ENCODE assay signal across 14 mouse cellular contexts in genomic region chr11:119146140-119146539, GRCm38 (mm10).
A peak's percentile ranks its signal among the peaks of the same experiment; 100 is the strongest.
DNase-seq lines count a peak whose midpoint lies in the region; ATAC-seq and TF ChIP-seq lines count a peak whose summit lies in the region.
"Had no signal": no experiment of that assay in that cellular context is flagged by ENCODE, and none has a peak within 500 bp of the region (broad histone marks: within the 10 kb centered on the region; RNA-seq: fewer than 3 reads in every experiment).

No protein-coding gene starts in this region.

- DNase-seq in A20 (ENCODE audit: low read depth, low spot score) = peak; percentile 64
- peak; percentile 72 for DNase-seq in adrenal gland, adult 8-10 months
- DNase-seq in cerebellum, postnatal 25 days = no peak
- no peak for DNase-seq in frontal cortex, adult 2 months (ENCODE audit: extremely low spot score in 1 of 2, low spot score in 1 of 2)

- peaks cover 4% of the 10 kb centered on the region; the same call in 1 of the 2 replicates for H3K36me3 ChIP-seq in intestine, embryonic 15.5 days
- peaks cover 5% of the 10 kb centered on the region; the same call in 1 of the 2 replicates for H3K36me3 ChIP-seq in intestine, embryonic 16.5 days (ENCODE audit: control insufficient read depth, insufficient read depth, low read length)
- H3K36me3 ChIP-seq in intestine, postnatal 0 days (ENCODE audit: control insufficient read depth, insufficient read depth) = peaks cover 30% of the 10 kb centered on the region; the same call in 1 of the 2 replicates

- no peak for TF ChIP-seq CTCF in intestine, postnatal 0 days (IDR thresholded peaks at IDR 0.05; ENCODE audit: low read depth)

- no peak overlapping the region for H3K4me3 ChIP-seq in intestine, embryonic 15.5 days (replicated peaks)
- no peak overlapping the region for H3K4me3 ChIP-seq in intestine, embryonic 16.5 days (ENCODE audit: low read length)
- no peak overlapping the region for H3K4me3 ChIP-seq in intestine, postnatal 0 days (ENCODE audit: low read depth, low read length)
- H3K4me3 ChIP-seq: lung, embryonic 15.5 days; midbrain, embryonic 13.5 days had no signal

- H3K9ac ChIP-seq in intestine, embryonic 15.5 days = no peak overlapping the region
- no peak overlapping the region for H3K9ac ChIP-seq in intestine, embryonic 16.5 days (ENCODE audit: low read depth, low read length)
- H3K9ac ChIP-seq in intestine, postnatal 0 days (ENCODE audit: low read depth, low read length) = no peak overlapping the region
- H3K9ac ChIP-seq: lung, embryonic 15.5 days had no signal

- H3K9me3 ChIP-seq in intestine, embryonic 15.5 days = no peaks in the 10 kb centered on the region
- H3K9me3 ChIP-seq in intestine, embryonic 16.5 days (ENCODE audit: control insufficient read depth, low read length) = no peaks in the 10 kb centered on the region
- no peaks in the 10 kb centered on the region for H3K9me3 ChIP-seq in intestine, postnatal 0 days (ENCODE audit: control insufficient read depth)
- H3K9me3 ChIP-seq: lung, embryonic 15.5 days; midbrain, embryonic 13.5 days had no signal

- H3K27ac ChIP-seq in intestine, embryonic 15.5 days = no peak overlapping the region
- no peak overlapping the region for H3K27ac ChIP-seq in intestine, embryonic 16.5 days (ENCODE audit: low read length)
- no peak overlapping the region for H3K27ac ChIP-seq in intestine, postnatal 0 days (ENCODE audit: low read depth, low read length)
- H3K27ac ChIP-seq: hindbrain, postnatal 0 days; lung, embryonic 15.5 days had no signal

- H3K27me3 ChIP-seq in intestine, embryonic 15.5 days (replicated peaks) = no peaks in the 10 kb centered on the region
- no peaks in the 10 kb centered on the region for H3K27me3 ChIP-seq in intestine, embryonic 16.5 days (replicated peaks; ENCODE audit: control insufficient read depth, insufficient read depth, low read length)
- H3K27me3 ChIP-seq in intestine, postnatal 0 days (replicated peaks; ENCODE audit: control insufficient read depth, insufficient read depth, low read length) = no peaks in the 10 kb centered on the region
- H3K27me3 ChIP-seq: lung, embryonic 15.5 days; midbrain, embryonic 13.5 days; Patski had no signal

- 37% methylated on average over 12 of the region's 12 CpGs for WGBS in intestine, embryonic 15.5 days
- 39% methylated on average over 12 of the region's 12 CpGs for WGBS in intestine, embryonic 16.5 days
- WGBS in intestine, postnatal 0 days = 43% methylated on average over 12 of the region's 12 CpGs

- H3K4me1 ChIP-seq in intestine, embryonic 15.5 days (replicated peaks) = 0 out of 2 replicates have a peak, but pooled peaks cover 5% of the 10 kb centered on the region
- peaks cover 16% of the 10 kb centered on the region for H3K4me1 ChIP-seq in intestine, embryonic 16.5 days (ENCODE audit: control insufficient read depth, insufficient read depth, low read length)
- no peaks in the 10 kb centered on the region for H3K4me1 ChIP-seq in intestine, postnatal 0 days (replicated peaks; ENCODE audit: control insufficient read depth, insufficient read depth, low read length)

- peak; percentile 41; the same call in 1 of the 2 replicates for ATAC-seq in intestine, embryonic 15.5 days
- ATAC-seq in intestine, embryonic 16.5 days = no peak
- peak; percentile 17 for ATAC-seq in intestine, postnatal 0 days
- no peak for ATAC-seq in activated CD4-positive, CD25-positive, alpha-beta regulatory T cell, adult 4 months
- ATAC-seq: CD4-positive, CD25-positive, alpha-beta regulatory T cell, adult 4 months; forebrain, embryonic 16.5 days; hindbrain, postnatal 0 days; midbrain, embryonic 13.5 days; Patski had no signal

- no peak overlapping the region for H3K4me2 ChIP-seq in intestine, embryonic 15.5 days (replicated peaks)
- no peak overlapping the region for H3K4me2 ChIP-seq in intestine, embryonic 16.5 days (ENCODE audit: low read depth, low read length)
- H3K4me2 ChIP-seq in intestine, postnatal 0 days (replicated peaks; ENCODE audit: low read depth) = no peak overlapping the region
- H3K4me2 ChIP-seq: lung, embryonic 15.5 days; midbrain, embryonic 13.5 days had no signal

Comparison
In these comparisons a context has a peak if more than half of its experiments do, and no peak if none do; other contexts are left out.
1. ATAC-seq: peak in intestine, embryonic 15.5 days (single experiment) and intestine, postnatal 0 days (single experiment); none in intestine, embryonic 16.5 days (single experiment) and activated CD4-positive, CD25-positive, alpha-beta regulatory T cell, adult 4 months (single experiment).
2. DNase-seq: peak in A20 (single experiment) and adrenal gland, adult 8-10 months (single experiment); none in cerebellum, postnatal 25 days (0 of 2) and frontal cortex, adult 2 months (0 of 2).